Mouse (Mus musculus): ENCODE results near the gene Tarbp2. TPM values are rescaled to one million over a fixed set of nuclear protein-coding genes. Genes with fewer than 3 reads are reported as not detected.

Gene Tarbp2
- 69.0 and 82.6 TPM in 2 replicates for polyA plus RNA-seq (2012; rRNA removed; ENCODE audit: low replicate concordance)

DNA sequence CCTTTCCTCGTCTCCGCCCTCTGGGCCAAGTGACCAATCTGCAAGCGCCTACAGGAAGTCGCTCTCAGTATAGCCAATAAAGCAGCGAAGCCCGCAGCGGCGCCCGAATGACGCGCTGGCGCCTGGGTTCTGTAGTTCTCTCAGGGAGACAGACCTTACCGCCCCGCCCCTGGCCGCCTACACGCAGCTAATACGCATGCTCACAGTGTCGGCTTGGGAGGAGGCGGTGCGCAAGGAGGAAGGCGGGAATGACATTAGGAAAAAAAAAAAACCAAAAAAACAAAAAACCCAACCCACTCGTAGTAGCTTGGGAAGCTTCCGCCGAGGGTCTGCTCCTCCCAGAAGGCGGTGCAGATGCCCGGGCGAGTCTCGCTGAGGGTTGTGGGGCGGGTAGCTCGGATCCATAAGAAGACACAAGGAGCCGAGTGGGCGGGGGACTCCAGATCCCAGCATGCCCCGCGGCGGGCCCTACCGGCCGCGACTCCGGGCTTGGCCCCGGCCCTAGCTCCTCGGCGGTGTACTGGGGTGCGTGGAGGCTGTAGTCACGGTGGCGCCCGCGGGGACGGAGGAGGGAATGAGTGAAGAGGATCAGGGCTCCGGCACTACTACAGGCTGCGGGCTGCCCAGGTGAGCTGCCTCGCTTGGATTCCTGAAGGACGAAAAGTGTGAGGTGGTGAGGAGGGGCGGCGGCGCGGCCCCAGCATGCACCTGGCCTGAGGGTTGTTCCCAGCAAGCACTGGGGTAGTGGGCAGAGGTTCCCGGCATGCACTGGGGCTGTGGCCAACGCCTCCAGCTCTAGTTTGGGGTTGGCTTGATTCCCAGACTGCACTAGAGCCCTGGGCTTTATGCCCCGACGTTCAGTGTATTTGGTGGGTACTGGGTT, at the start of gene Tarbp2:
Tarbp2 (plus strand) TSS at position 217 of the 883 bp plus-strand sequence.

DNA sequence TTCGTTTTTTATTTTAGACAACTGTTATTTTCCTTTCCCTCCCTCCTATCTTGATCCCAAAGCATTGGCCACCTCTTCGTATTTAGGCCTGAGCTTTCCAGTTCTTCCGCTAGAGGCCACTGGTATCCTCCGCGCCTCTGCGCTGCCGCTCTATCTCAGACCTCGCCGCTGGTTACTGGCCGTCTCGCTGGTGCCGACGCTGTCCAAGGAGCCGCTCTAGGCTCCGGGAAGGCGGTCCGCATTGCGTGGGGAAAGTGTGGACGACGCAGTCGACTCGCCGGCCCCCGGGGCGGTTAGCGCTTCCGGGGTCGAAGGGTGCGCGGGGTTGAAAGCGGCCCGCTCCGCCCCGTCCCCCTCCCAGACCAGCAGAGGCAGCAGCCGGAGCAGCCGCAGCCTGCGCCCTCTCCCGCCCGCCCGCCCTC, 47.8 kb upstream of the Tarbp2 start, which contains the start of gene Pcbp2:
Pcbp2 (plus strand) TSS at position 357 of the 422 bp plus-strand sequence.

DNA sequence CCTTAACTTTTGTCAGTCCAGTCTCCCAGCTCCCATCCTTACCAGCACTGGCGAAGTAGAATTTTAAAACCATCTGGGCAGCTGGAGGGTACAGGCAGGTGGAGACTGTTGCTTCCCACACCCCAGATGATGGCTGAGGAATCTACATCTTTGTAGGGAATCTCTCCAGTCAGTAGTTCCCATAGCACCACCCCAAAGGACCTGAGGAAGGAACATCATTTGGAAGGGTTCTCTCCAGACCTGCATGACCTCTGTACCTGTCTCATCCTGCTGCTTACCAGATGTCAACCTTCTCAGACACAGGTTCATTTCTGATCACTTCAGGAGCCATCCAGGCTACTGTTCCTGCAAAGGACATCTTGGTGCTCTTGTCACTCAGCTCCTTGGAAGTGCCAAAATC, 14.5 kb upstream of the Tarbp2 start, which contains the start of gene Gm10337:
Gm10337 (plus strand) TSS at position 276 of the 400 bp plus-strand sequence.

DNA sequence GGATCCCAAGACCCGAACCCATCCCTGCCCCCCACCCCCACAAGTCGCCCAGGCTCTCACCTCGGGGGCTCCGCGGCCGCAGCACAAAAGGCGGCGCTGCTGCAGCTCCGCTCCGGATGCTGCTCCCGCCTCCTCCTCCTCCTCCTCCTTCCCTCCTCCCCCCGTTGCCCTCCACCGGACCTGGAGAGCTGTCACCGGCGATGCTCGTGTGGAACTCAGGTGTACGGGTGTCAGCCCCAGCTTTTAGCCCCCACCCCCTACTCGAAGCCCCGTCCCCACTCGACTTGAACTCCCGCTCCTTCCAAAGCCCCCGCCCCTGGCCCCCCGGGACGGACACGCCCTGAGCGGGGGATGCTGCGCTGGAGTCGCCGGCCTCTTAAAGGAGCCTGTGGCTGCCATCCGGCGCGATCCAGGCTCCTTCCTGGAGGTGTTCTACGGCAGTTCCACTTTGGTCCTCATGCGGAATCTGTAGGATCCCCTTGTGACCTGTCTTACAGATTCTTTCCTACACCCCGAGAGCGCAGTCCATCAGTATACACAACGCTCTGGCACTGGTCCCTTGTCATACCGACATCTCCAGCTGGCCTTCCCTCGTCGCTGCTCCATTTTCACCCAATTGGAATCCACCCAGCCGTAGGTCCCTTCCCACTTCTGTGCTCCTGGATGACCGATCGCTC, 1.1 kb upstream of the Tarbp2 start, which contains the start of gene Map3k12:
Map3k12 (minus strand) TSS at position 337 of the 677 bp plus-strand sequence.

DNA sequence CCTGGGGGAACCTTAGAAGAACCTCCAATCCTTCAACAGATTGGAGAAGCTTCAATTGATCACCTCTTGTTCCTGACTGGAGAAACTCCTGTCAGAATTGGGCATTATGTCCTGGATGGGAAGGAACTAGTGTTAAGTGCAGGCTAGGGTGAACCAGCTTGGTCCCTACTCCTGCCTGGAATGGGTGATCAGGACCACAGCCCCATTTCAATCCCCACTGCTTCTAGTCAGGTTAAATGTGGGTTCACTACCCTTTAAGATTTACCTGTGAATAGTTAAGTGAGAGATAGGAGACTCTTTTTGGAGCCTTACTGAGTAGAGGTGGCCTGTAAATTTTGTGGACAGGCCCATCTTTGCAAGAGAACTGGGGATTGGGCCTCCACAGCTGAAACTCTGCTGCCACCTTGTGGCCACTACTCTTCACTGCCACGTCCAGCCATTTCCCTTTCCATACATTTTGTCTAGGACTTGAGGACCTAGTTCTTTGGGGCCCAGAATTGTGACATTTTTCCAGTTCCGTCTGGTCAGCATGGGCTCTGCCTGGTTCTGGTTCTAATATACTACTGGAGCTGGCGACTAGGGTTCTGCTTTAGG, 7.0 kb downstream of the Tarbp2 start, which contains the start of gene Npff:
Npff (minus strand) TSS at position 51 of the 594 bp plus-strand sequence.

Other genes with a start within 250 kb of the Tarbp2 start
- 0.20 and 0.32 TPM in 2 replicates for gene Gm9918, start 247.6 kb upstream of the Tarbp2 start, polyA plus RNA-seq (2012; rRNA removed; ENCODE audit: low replicate concordance)
- gene Mfsd5, start 238.7 kb upstream of the Tarbp2 start, polyA plus RNA-seq (2012; rRNA removed; ENCODE audit: low replicate concordance) = 117 and 134 TPM in 2 replicates
- 2.8 and 2.9 TPM in 2 replicates for gene Espl1, start 221.9 kb upstream of the Tarbp2 start, polyA plus RNA-seq (2012; rRNA removed; ENCODE audit: low replicate concordance)
- 50.1 and 98.8 TPM in 2 replicates for gene Pfdn5, start 192.1 kb upstream of the Tarbp2 start, polyA plus RNA-seq (2012; rRNA removed; ENCODE audit: low replicate concordance)
- 57.4 and 61.0 TPM in 2 replicates for gene Myg1, start 186.5 kb upstream of the Tarbp2 start, polyA plus RNA-seq (2012; rRNA removed; ENCODE audit: low replicate concordance)
- gene Aaas, start 167.4 kb upstream of the Tarbp2 start, polyA plus RNA-seq (2012; rRNA removed; ENCODE audit: low replicate concordance) = 47.2 and 52.8 TPM in 2 replicates
- 0.20 and 0.33 TPM in 2 replicates for gene Sp7, start 151.0 kb upstream of the Tarbp2 start, polyA plus RNA-seq (2012; rRNA removed; ENCODE audit: low replicate concordance)
- 19.4 and 25.9 TPM in 2 replicates for gene Sp1, start 112.0 kb upstream of the Tarbp2 start, polyA plus RNA-seq (2012; rRNA removed; ENCODE audit: low replicate concordance)
- 3.6 and 6.7 TPM in 2 replicates for gene Amhr2, start 72.8 kb upstream of the Tarbp2 start, polyA plus RNA-seq (2012; rRNA removed; ENCODE audit: low replicate concordance)
- 198 and 203 TPM in 2 replicates for gene Prr13, start 59.2 kb upstream of the Tarbp2 start, polyA plus RNA-seq (2012; rRNA removed; ENCODE audit: low replicate concordance)
- 437 and 514 TPM in 2 replicates for gene Pcbp2, start 47.7 kb upstream of the Tarbp2 start, polyA plus RNA-seq (2012; rRNA removed; ENCODE audit: low replicate concordance)
- not detected in 2 replicates for gene Gm10337, start 14.5 kb upstream of the Tarbp2 start, polyA plus RNA-seq (2012; rRNA removed; ENCODE audit: low replicate concordance)
- gene Map3k12, start 1.1 kb upstream of the Tarbp2 start, polyA plus RNA-seq (2012; rRNA removed; ENCODE audit: low replicate concordance) = 10.0 and 11.0 TPM in 2 replicates
- 9.0 and 11.3 TPM in 2 replicates for gene Npff, start 6.8 kb downstream of the Tarbp2 start, polyA plus RNA-seq (2012; rRNA removed; ENCODE audit: low replicate concordance)
- 0.29 TPM in 1 of 2 replicates, not detected in the other for gene Gm28047, start 106.9 kb downstream of the Tarbp2 start, polyA plus RNA-seq (2012; rRNA removed; ENCODE audit: low replicate concordance)
- gene Atf7, start 107.3 kb downstream of the Tarbp2 start, polyA plus RNA-seq (2012; rRNA removed; ENCODE audit: low replicate concordance) = 99.1 and 202 TPM in 2 replicates
- 329 and 421 TPM in 2 replicates for gene Atp5g2, start 154.2 kb downstream of the Tarbp2 start, polyA plus RNA-seq (2012; rRNA removed; ENCODE audit: low replicate concordance)
- 47.3 and 82.5 TPM in 2 replicates for gene Calcoco1, start 204.0 kb downstream of the Tarbp2 start, polyA plus RNA-seq (2012; rRNA removed; ENCODE audit: low replicate concordance)

All from mammary gland, adult 2 months (tissue).